Comparison of ENCODE assay signal across 12 mouse cellular contexts in the genomic region with DNA sequence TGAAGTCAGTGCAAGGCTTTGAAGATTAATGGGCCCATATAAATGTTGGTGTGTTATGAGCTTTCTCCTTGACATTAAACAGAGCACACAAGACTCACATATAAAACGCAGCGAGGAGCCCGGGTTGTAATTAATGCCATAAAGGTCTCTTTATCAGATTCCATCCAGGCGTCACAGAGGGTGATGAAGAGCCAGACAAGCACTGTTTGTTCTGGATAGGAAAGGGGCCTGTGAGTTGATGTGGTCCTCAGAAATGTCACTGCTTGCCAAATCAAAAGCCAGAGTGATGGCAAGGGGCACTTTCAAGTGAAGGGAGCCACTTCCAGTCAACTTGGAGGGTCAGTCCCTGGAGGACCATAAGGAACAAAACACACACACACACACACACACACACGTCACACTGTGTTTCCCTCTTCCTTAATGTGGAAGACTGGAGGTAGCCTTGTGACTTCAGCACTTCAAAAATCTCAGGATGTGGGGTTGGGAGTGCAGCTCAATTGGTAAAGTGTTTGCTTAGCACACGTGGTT.
DNase-seq lines count a peak whose midpoint lies in the region; ATAC-seq and TF ChIP-seq lines count a peak whose summit lies in the region.
"Had no signal": no experiment of that assay in that cellular context is flagged by ENCODE, and none has a peak within 500 bp of the region (broad histone marks: within the 10 kb centered on the region; RNA-seq: fewer than 3 reads in every experiment).

No protein-coding gene starts in this region.

- TF ChIP-seq EP300 in lung, postnatal 0 days (IDR thresholded peaks at IDR 0.05) = peak; percentile 87

- no peaks in the 10 kb centered on the region for H3K27me3 ChIP-seq in heart, embryonic 11.5 days (ENCODE audit: control insufficient read depth, insufficient read depth, low read length)
- H3K27me3 ChIP-seq in embryonic facial prominence, embryonic 15.5 days = no peaks in the 10 kb centered on the region
- H3K27me3 ChIP-seq in lung, postnatal 0 days (replicated peaks; ENCODE audit: insufficient read depth, low read length) = no peaks in the 10 kb centered on the region

- no peaks in the 10 kb centered on the region for H3K9me3 ChIP-seq in heart, embryonic 11.5 days (replicated peaks; ENCODE audit: control insufficient read depth, low read length)
- H3K9me3 ChIP-seq in embryonic facial prominence, embryonic 15.5 days (replicated peaks) = no peaks in the 10 kb centered on the region
- no peaks in the 10 kb centered on the region for H3K9me3 ChIP-seq in lung, postnatal 0 days (ENCODE audit: low read length)

- WGBS in heart, embryonic 11.5 days (ENCODE audit: insufficient replicate concordance) = 44% methylated on average over 6 of the region's 6 CpGs
- WGBS in embryonic facial prominence, embryonic 15.5 days = 44% methylated on average over 6 of the region's 6 CpGs
- 24% methylated on average over 6 of the region's 6 CpGs for WGBS in lung, postnatal 0 days

- H3K27ac ChIP-seq in heart, embryonic 11.5 days (ENCODE audit: low read depth, low read length) = peak overlapping the region; percentile 47; the same call in 1 of the 2 replicates
- peak overlapping the region; percentile 86 for H3K27ac ChIP-seq in embryonic facial prominence, embryonic 15.5 days (replicated peaks)
- peak overlapping the region; percentile 80 for H3K27ac ChIP-seq in lung, postnatal 0 days (ENCODE audit: low read length)
- H3K27ac ChIP-seq: left cerebral cortex, adult 2 months had no signal

- H3K9ac ChIP-seq in heart, embryonic 11.5 days (ENCODE audit: low read depth, low read length) = 0 out of 2 replicates have a peak overlapping the region, but pooled peaks have one; percentile 2
- no peak overlapping the region for H3K9ac ChIP-seq in embryonic facial prominence, embryonic 15.5 days
- no peak overlapping the region for H3K9ac ChIP-seq in lung, postnatal 0 days (replicated peaks; ENCODE audit: low read depth)

- no peak overlapping the region for H3K4me2 ChIP-seq in heart, embryonic 11.5 days
- H3K4me2 ChIP-seq in embryonic facial prominence, embryonic 15.5 days (replicated peaks) = no peak overlapping the region
- H3K4me2 ChIP-seq in lung, postnatal 0 days (replicated peaks; ENCODE audit: low read depth, low read length) = no peak overlapping the region

- no peaks in the 10 kb centered on the region; the same call in 1 of the 2 replicates for H3K4me1 ChIP-seq in heart, embryonic 11.5 days (ENCODE audit: control insufficient read depth, insufficient read depth, low read length)
- H3K4me1 ChIP-seq in embryonic facial prominence, embryonic 15.5 days = peaks cover 49% of the 10 kb centered on the region
- peaks cover 11% of the 10 kb centered on the region for H3K4me1 ChIP-seq in lung, postnatal 0 days (ENCODE audit: insufficient read depth, low read depth, low read length)

- no peak for ATAC-seq in heart, embryonic 11.5 days (replicated peaks; ENCODE audit: insufficient number of reproducible peaks, low FRiP score, low TSS enrichment)
- 0 out of 2 replicates have a peak, but pooled peaks have one; percentile 9 for ATAC-seq in embryonic facial prominence, embryonic 15.5 days (ENCODE audit: insufficient number of reproducible peaks, low FRiP score, low TSS enrichment, low read depth)
- ATAC-seq in lung, postnatal 0 days = peak; percentile 89
- no peak for ATAC-seq in cerebellum, adult (ENCODE audit: insufficient number of reproducible peaks, low FRiP score, low TSS enrichment)

- H3K4me3 ChIP-seq in heart, embryonic 11.5 days (ENCODE audit: low read depth, low read length) = no peak overlapping the region
- no peak overlapping the region for H3K4me3 ChIP-seq in embryonic facial prominence, embryonic 15.5 days (replicated peaks)
- no peak overlapping the region for H3K4me3 ChIP-seq in lung, postnatal 0 days (ENCODE audit: low read depth, low read length)
- H3K4me3 ChIP-seq: left cerebral cortex, adult 2 months had no signal

- no peaks in the 10 kb centered on the region for H3K36me3 ChIP-seq in heart, embryonic 11.5 days (ENCODE audit: control insufficient read depth, insufficient read depth, low read length)
- H3K36me3 ChIP-seq in embryonic facial prominence, embryonic 15.5 days = no peaks in the 10 kb centered on the region
- no peaks in the 10 kb centered on the region for H3K36me3 ChIP-seq in lung, postnatal 0 days (ENCODE audit: insufficient read depth, low read length)

- TF ChIP-seq CTCF in lung, postnatal 0 days (IDR thresholded peaks at IDR 0.05) = no peak

- no peak for DNase-seq in heart, postnatal 36 days
- DNase-seq in MN1 (ENCODE audit: low spot score) = peak; percentile 71
- DNase-seq in lung, postnatal 0 days (ENCODE audit: low spot score) = peak; percentile 90
- no peak for DNase-seq in urinary bladder, adult 2 months (ENCODE audit: low spot score)
- no peak for DNase-seq in liver
- DNase-seq: cerebellum, postnatal 36 days; gastrocnemius, postnatal 14 days; thymus, adult 18-20 months had no signal

- intact Hi-C loops in heart, postnatal 36 days (cut with DNase I) = no loop called here

Comparison
In these comparisons a context has a peak if more than half of its experiments do, and no peak if none do; other contexts are left out.
1. ATAC-seq: peak in embryonic facial prominence, embryonic 15.5 days (single experiment) and lung, postnatal 0 days (single experiment); none in heart, embryonic 11.5 days (single experiment) and cerebellum, adult (single experiment).
2. DNase-seq: peak in MN1 (single experiment) and lung, postnatal 0 days (single experiment); none in heart, postnatal 36 days (0 of 2), urinary bladder, adult 2 months (single experiment) and liver (single experiment).
3. Peak in every context shown above with its lines, with median percentiles within 50 percentile points of each other: H3K27ac ChIP-seq.